Mouse (Mus musculus): ENCODE measurements at regions not wholly inside any gene's neighbourhood (a gene's known extent, or its start where the extent isn't known, plus 50 kb on each side); places are given as distances from the start of the nearest gene placed in this dataset.

DNA sequence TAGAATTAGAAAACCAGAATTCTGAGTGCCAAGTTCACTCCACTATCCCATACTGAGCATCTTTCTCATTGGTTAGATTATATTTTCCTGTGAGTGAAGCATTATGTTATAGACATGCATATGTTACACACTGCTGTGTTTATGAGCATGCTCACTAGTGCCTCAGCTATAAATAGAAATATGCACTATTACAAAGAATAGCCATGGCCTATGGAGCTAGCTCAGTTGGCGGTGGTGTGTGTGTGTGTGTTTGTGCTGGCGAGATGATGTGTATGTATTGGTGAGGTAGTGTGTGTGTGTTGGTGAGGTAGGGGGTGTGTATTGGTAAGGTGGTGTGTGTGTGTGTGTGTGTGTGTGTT, 106.2 kb downstream of the Sec31a start:
- ATAC-seq (ENCODE audit: extremely low read depth, insufficient number of reproducible peaks, low FRiP score, poor library complexity, severe bottlenecking) (no peak), DNase-seq (ENCODE audit: low spot score) (no peak)
- Histone ChIP-seq H3K4me3 (ENCODE audit: low read depth, low read length) (no peak overlapping the region), H3K27me3 (ENCODE audit: insufficient read depth, low read length) (no peaks in the 10 kb centered on the region), H3K9me3 (replicated peaks) (no peaks in the 10 kb centered on the region; the same call in 1 of the 2 replicates), H3K36me3 (replicated peaks) (no peaks in the 10 kb centered on the region), H3K4me1 (ENCODE audit: insufficient read depth, low read depth, low read length) (no peaks in the 10 kb centered on the region)
- no peak for TF ChIP-seq POLR2AphosphoS5 (IDR thresholded peaks at IDR 0.05; ENCODE audit: insufficient replicate concordance, low read depth, low read length)
- TF ChIP-seq GATA2 (IDR thresholded peaks at IDR 0.05; ENCODE audit: borderline replicate concordance, low read depth, low read length): no peak
- TF ChIP-seq TAL1 (conservative IDR thresholded peaks at IDR 0.05; ENCODE audit: low read depth, low read length): no peak
- TF ChIP-seq GATA1 (IDR thresholded peaks at IDR 0.05; ENCODE audit: borderline replicate concordance, low read length): no peak
- TF ChIP-seq CTCF (IDR thresholded peaks at IDR 0.05; ENCODE audit: low read depth, low read length): no peak

DNA sequence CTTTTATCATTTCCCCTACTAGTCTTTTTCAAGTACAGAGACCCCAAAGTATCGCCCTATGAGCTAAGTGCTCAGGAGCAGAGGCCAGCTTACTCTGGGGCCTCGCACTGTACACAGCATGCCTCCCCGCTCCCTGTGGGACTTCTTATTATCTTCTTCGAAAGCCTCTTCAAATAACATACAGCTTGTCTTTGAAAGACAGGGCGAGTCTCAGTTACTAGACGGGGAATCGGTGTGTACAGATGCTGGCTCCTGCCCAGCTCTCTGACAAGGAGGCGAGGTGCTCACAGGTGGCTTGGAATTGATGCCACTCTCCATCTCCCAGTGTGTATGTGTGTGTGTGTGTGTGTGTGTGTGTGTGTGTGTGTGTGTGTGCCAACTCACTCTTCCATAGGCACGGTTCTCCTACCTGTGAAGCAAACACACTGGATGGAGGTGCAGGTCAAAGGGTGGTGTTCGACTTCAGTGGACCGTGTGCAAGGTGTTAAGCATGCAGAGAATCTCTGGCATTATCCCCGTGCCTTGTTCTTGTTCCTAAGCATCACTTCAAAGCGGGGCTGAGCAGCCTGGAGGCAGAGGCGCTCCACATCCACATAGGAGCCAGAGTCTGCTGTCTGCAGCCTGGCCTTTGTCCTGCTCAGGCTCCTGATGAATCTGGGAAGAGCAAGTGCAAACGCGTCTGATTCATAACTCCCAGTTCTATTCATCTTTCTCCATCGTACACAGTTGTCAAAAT, 106.8 kb downstream of the Sec31a start:
- TF ChIP-seq GATA1 (IDR thresholded peaks at IDR 0.05; ENCODE audit: borderline replicate concordance, low read length): no peak
- ATAC-seq (ENCODE audit: extremely low read depth, insufficient number of reproducible peaks, low FRiP score, poor library complexity, severe bottlenecking): no peak

DNA sequence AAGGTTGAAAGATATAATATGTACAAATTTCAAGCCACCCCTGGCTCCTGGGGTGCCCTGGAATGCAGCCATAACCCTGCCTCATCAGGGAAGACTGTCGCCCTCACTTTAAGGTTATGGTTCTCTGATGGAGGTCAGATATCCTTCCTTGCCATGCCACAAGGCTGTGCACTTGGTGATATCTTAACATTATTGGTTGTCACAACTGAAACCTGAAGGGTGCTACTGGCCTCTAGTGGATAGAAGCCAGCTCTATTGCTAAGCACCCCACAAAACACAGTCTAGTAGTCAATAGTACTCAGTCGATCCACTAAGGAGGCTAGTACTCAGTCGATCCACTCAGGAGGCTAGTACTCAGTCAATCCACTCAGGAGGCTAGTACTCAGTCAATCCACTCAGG, 111.6 kb downstream of the Sec31a start:
- DNase-seq (ENCODE audit: low spot score): no peak

More for the DNA sequence above, 106.8 kb downstream of the Sec31a start:
- H3K4me1 ChIP-seq (ENCODE audit: insufficient read depth, low read depth, low read length): no peaks in the 10 kb centered on the region
- no peaks in the 10 kb centered on the region for H3K36me3 ChIP-seq (replicated peaks)
- H3K4me3 ChIP-seq (ENCODE audit: low read depth, low read length): no peak overlapping the region
- no peaks in the 10 kb centered on the region for H3K27me3 ChIP-seq (ENCODE audit: insufficient read depth, low read length)
- H3K9me3 ChIP-seq (replicated peaks): no peaks in the 10 kb centered on the region; the same call in 1 of the 2 replicates
- DNase-seq (ENCODE audit: low spot score): no peak

DNA sequence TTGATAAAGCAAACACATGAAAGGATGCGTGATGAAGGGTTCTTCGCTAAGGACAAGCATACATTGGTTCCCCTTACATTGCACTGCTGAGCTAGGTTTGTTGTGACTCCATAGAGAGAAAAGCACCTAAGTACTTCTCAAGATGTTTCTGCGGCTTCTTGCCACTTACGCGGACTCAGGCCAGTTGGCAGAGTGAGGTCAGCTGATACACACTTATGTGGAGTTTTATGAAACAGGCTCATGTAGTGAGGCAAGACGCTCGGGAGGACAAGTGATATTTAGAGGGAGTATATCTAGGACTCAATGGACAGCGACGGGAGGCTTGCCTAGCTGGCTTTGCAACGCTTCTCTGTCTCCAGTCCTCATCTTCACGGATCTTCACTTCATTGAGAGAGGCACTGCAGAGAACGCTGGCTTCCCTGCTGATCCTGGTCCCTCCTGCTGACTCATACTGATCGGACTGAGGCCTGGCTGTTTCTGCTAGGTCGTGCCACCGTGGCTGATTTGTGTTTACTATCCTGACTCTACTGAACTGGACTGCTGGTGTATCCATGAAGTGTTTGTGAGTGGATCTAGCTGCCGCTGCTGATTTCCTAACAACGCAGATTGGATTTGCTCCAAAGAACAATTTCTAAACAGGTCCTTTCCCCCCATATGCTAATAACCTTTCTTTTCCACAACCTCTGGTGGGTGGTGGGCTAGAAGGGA, 113.8 kb downstream of the Sec31a start:
- no peak for TF ChIP-seq CTCF (IDR thresholded peaks at IDR 0.05; ENCODE audit: low read depth, low read length)
- no peak for TF ChIP-seq TAL1 (conservative IDR thresholded peaks at IDR 0.05; ENCODE audit: low read depth, low read length)
- no peak for TF ChIP-seq POLR2AphosphoS5 (IDR thresholded peaks at IDR 0.05; ENCODE audit: insufficient replicate concordance, low read depth, low read length)
- no peak for TF ChIP-seq GATA1 (IDR thresholded peaks at IDR 0.05; ENCODE audit: borderline replicate concordance, low read length)
- no peak for TF ChIP-seq GATA2 (IDR thresholded peaks at IDR 0.05; ENCODE audit: borderline replicate concordance, low read depth, low read length)
- H3K27me3 ChIP-seq (ENCODE audit: insufficient read depth, low read length): no peaks in the 10 kb centered on the region
- H3K36me3 ChIP-seq (replicated peaks): no peaks in the 10 kb centered on the region
- DNase-seq (ENCODE audit: low spot score) (no peak), ATAC-seq (ENCODE audit: extremely low read depth, insufficient number of reproducible peaks, low FRiP score, poor library complexity, severe bottlenecking) (no peak)
- H3K9me3 ChIP-seq (replicated peaks): 0 out of 2 replicates have a peak, but pooled peaks cover 2% of the 10 kb centered on the region
- no peaks in the 10 kb centered on the region for H3K4me1 ChIP-seq (ENCODE audit: insufficient read depth, low read depth, low read length)
- H3K4me3 ChIP-seq (ENCODE audit: low read depth, low read length): no peak overlapping the region

More for the DNA sequence above, 111.6 kb downstream of the Sec31a start:
- no peak overlapping the region for H3K4me3 ChIP-seq (ENCODE audit: low read depth, low read length)
- 0 out of 2 replicates have a peak, but pooled peaks cover 2% of the 10 kb centered on the region for H3K9me3 ChIP-seq (replicated peaks)
- no peaks in the 10 kb centered on the region for H3K36me3 ChIP-seq (replicated peaks)
- H3K27me3 ChIP-seq (ENCODE audit: insufficient read depth, low read length): no peaks in the 10 kb centered on the region
- no peaks in the 10 kb centered on the region for H3K4me1 ChIP-seq (ENCODE audit: insufficient read depth, low read depth, low read length)
- no peak for ATAC-seq (ENCODE audit: extremely low read depth, insufficient number of reproducible peaks, low FRiP score, poor library complexity, severe bottlenecking)
- TF ChIP-seq CTCF (IDR thresholded peaks at IDR 0.05; ENCODE audit: low read depth, low read length) (no peak), GATA1 (IDR thresholded peaks at IDR 0.05; ENCODE audit: borderline replicate concordance, low read length) (no peak), GATA2 (IDR thresholded peaks at IDR 0.05; ENCODE audit: borderline replicate concordance, low read depth, low read length) (no peak), TAL1 (conservative IDR thresholded peaks at IDR 0.05; ENCODE audit: low read depth, low read length) (no peak), POLR2AphosphoS5 (IDR thresholded peaks at IDR 0.05; ENCODE audit: insufficient replicate concordance, low read depth, low read length) (no peak)

DNA sequence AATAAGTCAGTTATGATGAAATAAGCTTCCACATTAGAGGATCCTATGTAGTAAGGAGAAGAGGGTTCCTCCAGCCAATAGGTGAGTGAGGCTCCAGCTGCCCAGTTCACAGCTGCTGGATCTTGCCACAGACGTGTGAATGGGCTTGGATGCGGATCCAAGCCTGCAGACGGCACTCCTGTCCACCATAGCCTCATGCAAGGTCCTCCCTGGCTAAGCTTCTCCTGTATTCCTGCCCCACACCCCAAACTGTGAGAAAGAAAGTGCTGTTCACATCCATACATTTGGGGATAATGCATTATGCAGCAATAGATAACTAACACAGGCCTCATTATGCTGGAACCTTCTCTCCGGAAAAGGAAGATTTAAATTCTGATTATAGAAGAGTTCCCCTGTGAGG, 116.9 kb downstream of the Sec31a start:
- H3K36me3 ChIP-seq (replicated peaks): no peaks in the 10 kb centered on the region
- no peak for DNase-seq (ENCODE audit: low spot score)
- no peak for ATAC-seq (ENCODE audit: extremely low read depth, insufficient number of reproducible peaks, low FRiP score, poor library complexity, severe bottlenecking)
- H3K4me3 ChIP-seq (ENCODE audit: low read depth, low read length): no peak overlapping the region
- H3K27me3 ChIP-seq (ENCODE audit: insufficient read depth, low read length): no peaks in the 10 kb centered on the region
- no peaks in the 10 kb centered on the region for H3K4me1 ChIP-seq (ENCODE audit: insufficient read depth, low read depth, low read length)
- 0 out of 2 replicates have a peak, but pooled peaks cover 2% of the 10 kb centered on the region for H3K9me3 ChIP-seq (replicated peaks)
- TF ChIP-seq POLR2AphosphoS5 (IDR thresholded peaks at IDR 0.05; ENCODE audit: insufficient replicate concordance, low read depth, low read length): no peak
- TF ChIP-seq CTCF (IDR thresholded peaks at IDR 0.05; ENCODE audit: low read depth, low read length): no peak
- no peak for TF ChIP-seq GATA2 (IDR thresholded peaks at IDR 0.05; ENCODE audit: borderline replicate concordance, low read depth, low read length)
- TF ChIP-seq TAL1 (conservative IDR thresholded peaks at IDR 0.05; ENCODE audit: low read depth, low read length): no peak
- no peak for TF ChIP-seq GATA1 (IDR thresholded peaks at IDR 0.05; ENCODE audit: borderline replicate concordance, low read length)

DNA sequence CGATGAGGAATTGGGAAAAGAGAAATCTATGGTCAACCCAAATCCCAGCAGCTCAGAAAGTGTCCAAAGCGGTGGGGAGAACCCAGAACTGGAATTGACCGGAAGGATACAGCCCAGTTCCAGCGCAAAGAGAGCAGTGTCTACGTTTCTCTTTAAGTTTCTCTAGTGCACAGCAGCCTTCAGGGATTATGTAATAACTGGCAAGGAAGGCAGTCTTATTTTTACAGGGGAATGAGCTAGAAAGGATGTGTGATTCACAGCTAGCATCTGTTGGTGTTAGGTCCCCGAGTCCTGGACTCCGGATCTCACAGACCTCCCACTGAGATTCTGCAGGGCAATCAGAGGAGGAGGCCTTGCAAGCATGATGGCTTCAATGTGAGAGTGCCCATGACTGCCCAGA, 121.8 kb downstream of the Sec31a start:
- H3K4me3 ChIP-seq (ENCODE audit: low read depth, low read length): no peak overlapping the region
- H3K4me1 ChIP-seq (ENCODE audit: insufficient read depth, low read depth, low read length): no peaks in the 10 kb centered on the region
- DNase-seq (ENCODE audit: low spot score): no peak
- no peaks in the 10 kb centered on the region for H3K27me3 ChIP-seq (ENCODE audit: insufficient read depth, low read length)
- no peaks in the 10 kb centered on the region for H3K9me3 ChIP-seq (replicated peaks)
- no peaks in the 10 kb centered on the region for H3K36me3 ChIP-seq (replicated peaks)
- no peak for ATAC-seq (ENCODE audit: extremely low read depth, insufficient number of reproducible peaks, low FRiP score, poor library complexity, severe bottlenecking)
- TF ChIP-seq CTCF (IDR thresholded peaks at IDR 0.05; ENCODE audit: low read depth, low read length): no peak
- no peak for TF ChIP-seq GATA2 (IDR thresholded peaks at IDR 0.05; ENCODE audit: borderline replicate concordance, low read depth, low read length)
- TF ChIP-seq POLR2AphosphoS5 (IDR thresholded peaks at IDR 0.05; ENCODE audit: insufficient replicate concordance, low read depth, low read length): no peak
- no peak for TF ChIP-seq GATA1 (IDR thresholded peaks at IDR 0.05; ENCODE audit: borderline replicate concordance, low read length)
- no peak for TF ChIP-seq TAL1 (conservative IDR thresholded peaks at IDR 0.05; ENCODE audit: low read depth, low read length)
